Mouse (Mus musculus) kidney, embryonic 16.5 days (tissue): ENCODE measurements around the gene Mrps36. TPM values are rescaled to one million over a fixed set of nuclear protein-coding genes. Genes with fewer than 3 reads are reported as not detected.

Source experiments
- ATAC-seq: fragments of 200-750 bp; cut with Nextera tagmentation; 2 replicates; pipeline ENCODE4 v1.8.0; 2017; ENCODE audit warnings: moderate TSS enrichment; ENCODE audit not compliant: low FRiP score, low TSS enrichment
- H3K27ac ChIP-seq: fragments of 300-500 bp; sonication (generic); 2 replicates; pipeline ENCODE4 v1.5.1; 2014; ENCODE audit warnings: low read length
- H3K27me3 ChIP-seq: fragments of 300-500 bp; sonication (generic); 2 replicates; pipeline ENCODE4 v1.6.1; 2014; ENCODE audit warnings: low read length, control low read depth, mixed read lengths; ENCODE audit not compliant: insufficient read depth
- H3K36me3 ChIP-seq: fragments of 300-500 bp; sonication (generic); 2 replicates; pipeline ENCODE4 v1.6.1; 2014; ENCODE audit warnings: low read length, control low read depth, mixed read lengths; ENCODE audit not compliant: insufficient read depth
- H3K4me1 ChIP-seq: fragments of 300-500 bp; sonication (generic); 2 replicates; pipeline ENCODE4 v1.6.1; 2014; ENCODE audit warnings: low read length, control low read depth, mixed read lengths; ENCODE audit not compliant: insufficient read depth
- H3K4me2 ChIP-seq: fragments of 300-500 bp; sonication (generic); replicated peaks from 2 replicates; pipeline ENCODE4 v1.6.1; 2014; ENCODE audit warnings: low read depth, low read length
- H3K4me3 ChIP-seq: fragments of 300-500 bp; sonication (generic); 2 replicates; pipeline ENCODE4 v1.5.1; 2014; ENCODE audit warnings: mild to moderate bottlenecking, low read length
- H3K9ac ChIP-seq: fragments of 300-500 bp; sonication (generic); replicated peaks from 2 replicates; pipeline ENCODE4 v1.6.1; 2014; ENCODE audit warnings: low read length
- H3K9me3 ChIP-seq: fragments of 300-500 bp; sonication (generic); 2 replicates; pipeline ENCODE4 v1.6.1; 2016; ENCODE audit warnings: low read length, control low read depth
- WGBS: fragments of 180-500 bp; shearing (Covaris S2); extraction: QIAGEN DNeasy Blood & Tissue Kit; methylation state at CpG from one replicate; pipeline ENCODE4 v1.1.7; 2014; 5-methylcytosine and 5-hydroxymethylcytosine counted together
- polyA plus RNA-seq: library from polyadenylated mRNA; unstranded; fragments of >200 nt; fragmentation: Nextera tagmentation; extraction: Ambion mirVana; gene quantifications from 2 replicates; pipeline ENCODE4 v1.2.1, GENCODE M21; 2015

Gene Mrps36
- polyA plus RNA-seq, 1 experiment from 2014 or later = 171 TPM

- Histone ChIP-seq H3K4me3 (no peak overlapping the region), H3K27me3 (no peaks in the 10 kb centered on the region), H3K27ac (no peak overlapping the region), H3K9me3 (no peaks in the 10 kb centered on the region), H3K36me3 (peaks cover 44% of the 10 kb centered on the region), H3K9ac (no peak overlapping the region), H3K4me1 (peaks cover 16% of the 10 kb centered on the region), H3K4me2 (no peak overlapping the region)
- 56% methylated on average over 7 of the region's 7 CpGs for WGBS
- ATAC-seq = peak; percentile 46; the same call in 1 of the 2 replicates
Observed at GRCm38 (mm10) chr13:100724051-100724754, 20.3 kb downstream of the Mrps36 start.

- Histone ChIP-seq H3K36me3 (peaks cover 46% of the 10 kb centered on the region), H3K27me3 (no peaks in the 10 kb centered on the region), H3K9me3 (no peaks in the 10 kb centered on the region), H3K4me3 (no peak overlapping the region), H3K4me2 (no peak overlapping the region), H3K4me1 (peaks cover 11% of the 10 kb centered on the region; the same call in 1 of the 2 replicates), H3K9ac (no peak overlapping the region), H3K27ac (no peak overlapping the region)
- ATAC-seq = no peak
- WGBS = 89% methylated on average over 5 of the region's 5 CpGs
Observed at GRCm38 (mm10) chr13:100721656-100722055, 22.8 kb downstream of the Mrps36 start.

GRCm38 (mm10) chr13:100715467-100715866, 29.0 kb downstream of the Mrps36 start:
- peaks cover 68% of the 10 kb centered on the region for H3K36me3 ChIP-seq

GRCm38 (mm10) chr13:100706206-100706605, 38.3 kb downstream of the Mrps36 start:
- no peak for ATAC-seq
- Histone ChIP-seq H3K4me3 (no peak overlapping the region), H3K4me2 (no peak overlapping the region), H3K9ac (no peak overlapping the region), H3K27ac (no peak overlapping the region), H3K36me3 (peaks cover 82% of the 10 kb centered on the region), H3K27me3 (no peaks in the 10 kb centered on the region), H3K4me1 (no peaks in the 10 kb centered on the region), H3K9me3 (0 out of 2 replicates have a peak, but pooled peaks cover 3% of the 10 kb centered on the region)
- WGBS = 95% methylated on average over 7 of the region's 7 CpGs

More at GRCm38 (mm10) chr13:100715467-100715866, 29.0 kb downstream of the Mrps36 start:
- Histone ChIP-seq H3K4me3 (no peak overlapping the region), H3K9ac (no peak overlapping the region), H3K27me3 (no peaks in the 10 kb centered on the region), H3K4me1 (no peaks in the 10 kb centered on the region), H3K4me2 (no peak overlapping the region), H3K9me3 (no peaks in the 10 kb centered on the region), H3K27ac (no peak overlapping the region)
- WGBS = 93% methylated on average over 6 of the region's 6 CpGs
- no peak for ATAC-seq

- 89% methylated on average over 2 of the region's 2 CpGs for WGBS
Observed at GRCm38 (mm10) chr13:100703468-100703867, 41.0 kb downstream of the Mrps36 start.

GRCm38 (mm10) chr13:100698866-100699265, 45.6 kb downstream of the Mrps36 start:
- no peak overlapping the region for H3K9ac ChIP-seq
- H3K4me1 ChIP-seq = no peaks in the 10 kb centered on the region
- 95% methylated on average over 10 of the region's 10 CpGs for WGBS
- H3K4me3 ChIP-seq = no peak overlapping the region
- H3K36me3 ChIP-seq = peaks cover 60% of the 10 kb centered on the region
- no peak overlapping the region for H3K27ac ChIP-seq
- no peaks in the 10 kb centered on the region for H3K27me3 ChIP-seq
- 0 out of 2 replicates have a peak, but pooled peaks cover 2% of the 10 kb centered on the region for H3K9me3 ChIP-seq
- no peak for ATAC-seq
- H3K4me2 ChIP-seq = no peak overlapping the region

More at GRCm38 (mm10) chr13:100703468-100703867, 41.0 kb downstream of the Mrps36 start:
- Histone ChIP-seq H3K27me3 (no peaks in the 10 kb centered on the region), H3K4me1 (no peaks in the 10 kb centered on the region), H3K4me2 (no peak overlapping the region), H3K9me3 (0 out of 2 replicates have a peak, but pooled peaks cover 3% of the 10 kb centered on the region), H3K9ac (no peak overlapping the region), H3K36me3 (peaks cover 77% of the 10 kb centered on the region), H3K27ac (no peak overlapping the region), H3K4me3 (no peak overlapping the region)
- no peak; the same call in 1 of the 2 replicates for ATAC-seq

- no peak overlapping the region for H3K9ac ChIP-seq
- no peak overlapping the region for H3K4me3 ChIP-seq
- H3K36me3 ChIP-seq = peaks cover 48% of the 10 kb centered on the region
- no peak overlapping the region for H3K4me2 ChIP-seq
- no peaks in the 10 kb centered on the region for H3K27me3 ChIP-seq
- ATAC-seq = no peak
- H3K27ac ChIP-seq = no peak overlapping the region
- no peaks in the 10 kb centered on the region for H3K9me3 ChIP-seq
- 90% methylated on average over 3 of the region's 3 CpGs for WGBS
- no peaks in the 10 kb centered on the region for H3K4me1 ChIP-seq
Observed at GRCm38 (mm10) chr13:100697541-100697940, 46.9 kb downstream of the Mrps36 start.

GRCm38 (mm10) chr13:100687513-100687912, 56.9 kb downstream of the Mrps36 start:
- no peak overlapping the region for H3K27ac ChIP-seq
- no peak overlapping the region for H3K4me3 ChIP-seq
- no peak overlapping the region for H3K4me2 ChIP-seq
- H3K27me3 ChIP-seq = no peaks in the 10 kb centered on the region
- no peaks in the 10 kb centered on the region for H3K36me3 ChIP-seq
- no peaks in the 10 kb centered on the region for H3K9me3 ChIP-seq
- no peak overlapping the region for H3K9ac ChIP-seq
- no peaks in the 10 kb centered on the region for H3K4me1 ChIP-seq
- no peak for ATAC-seq
- WGBS = 72% methylated on average over 7 of the region's 7 CpGs
